Mouse (Mus musculus) bone marrow, adult 2 months (tissue): ENCODE data around the gene Tal1. TPM values are rescaled to one million over a fixed set of nuclear protein-coding genes. Genes with fewer than 3 reads are reported as not detected.
A peak's percentile ranks its signal among the peaks of the same experiment; 100 is the strongest.

Source experiments
- H3K27ac ChIP-seq: fragments of 200-500 bp; 2 replicates; pipeline ENCODE4 v1.5.1; 2012; ENCODE audit warnings: low read depth, mild to moderate bottlenecking, control low read depth, inconsistent platforms, low read length; ENCODE audit not compliant: control insufficient read depth, poor library complexity, insufficient read depth
- H3K4me1 ChIP-seq: fragments of 200-500 bp; 2 replicates; pipeline ENCODE4 v1.6.1; 2011; ENCODE audit warnings: low read length; ENCODE audit not compliant: control insufficient read depth, insufficient read depth
- H3K4me3 ChIP-seq: fragments of 200-500 bp; replicated peaks from 2 replicates; pipeline ENCODE3; 2011; ENCODE audit warnings: mild to moderate bottlenecking, low read depth, low read length, control low read depth; ENCODE audit not compliant: control insufficient read depth
- CTCF ChIP-seq: fragments of 200-500 bp; IDR thresholded peaks from 2 replicates; pipeline ENCODE4 v1.5.1; 2011; ENCODE audit warnings: low read length, control low read depth; ENCODE audit not compliant: control insufficient read depth, insufficient read depth
- POLR2A ChIP-seq: fragments of 200-500 bp; IDR thresholded peaks from 2 replicates; pipeline ENCODE4 v1.6.1; 2011; ENCODE audit warnings: low read depth, mild to moderate bottlenecking, control low read depth, low read length, borderline replicate concordance; ENCODE audit not compliant: control insufficient read depth
- WGBS: fragments of 180-500 bp; shearing (Covaris S2); methylation state at CpG from one replicate; pipeline ENCODE4 v1.1.7; 2018; 5-methylcytosine and 5-hydroxymethylcytosine counted together
- polyA plus RNA-seq: library from polyadenylated mRNA; stranded (reverse); fragments of >200 nt; gene quantifications from 2 replicates; pipeline ENCODE4 v1.2.4, GENCODE M21; 2011; ENCODE audit warnings: low replicate concordance; ENCODE audit not compliant: missing spikeins, insufficient read depth, insufficient read length

The Tal1 gene
- polyA plus RNA-seq, 1 experiment: 68.4 TPM

DNA sequence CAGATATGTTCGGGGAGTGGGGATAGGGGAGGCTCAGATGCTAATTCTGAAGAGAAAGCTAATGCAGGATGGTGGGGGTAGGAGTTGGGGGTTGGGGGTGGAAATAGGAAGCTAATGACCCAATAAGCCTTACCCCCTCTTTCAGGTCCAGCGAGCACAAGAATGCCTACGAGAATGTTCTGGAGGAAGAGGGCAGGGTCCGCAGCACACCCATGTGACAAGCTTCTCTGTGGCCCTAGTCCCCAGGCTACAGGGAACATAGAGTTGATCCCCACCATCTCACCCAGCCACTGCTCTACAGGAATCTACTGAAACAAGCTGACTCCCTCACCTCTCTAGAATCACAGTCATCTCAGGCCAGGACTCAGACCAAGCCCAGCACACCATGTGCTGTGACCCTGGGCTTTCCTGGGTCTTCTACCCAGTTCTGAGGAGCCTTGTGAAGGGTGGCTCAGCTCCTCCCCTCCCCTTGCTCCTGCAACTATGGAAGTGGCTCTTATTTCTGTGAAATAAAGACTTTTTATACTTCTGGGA, 37.2 kb downstream of the Tal1 start:
- WGBS: 77% methylated on average over 4 of the region's 4 CpGs
- TF ChIP-seq CTCF (no peak), POLR2A (no peak)
- Histone ChIP-seq H3K4me3 (no peak overlapping the region), H3K27ac (peak overlapping the region; percentile 42; the same call in 1 of the 2 replicates), H3K4me1 (no peaks in the 10 kb centered on the region; the same call in none of the 2 replicates)

DNA sequence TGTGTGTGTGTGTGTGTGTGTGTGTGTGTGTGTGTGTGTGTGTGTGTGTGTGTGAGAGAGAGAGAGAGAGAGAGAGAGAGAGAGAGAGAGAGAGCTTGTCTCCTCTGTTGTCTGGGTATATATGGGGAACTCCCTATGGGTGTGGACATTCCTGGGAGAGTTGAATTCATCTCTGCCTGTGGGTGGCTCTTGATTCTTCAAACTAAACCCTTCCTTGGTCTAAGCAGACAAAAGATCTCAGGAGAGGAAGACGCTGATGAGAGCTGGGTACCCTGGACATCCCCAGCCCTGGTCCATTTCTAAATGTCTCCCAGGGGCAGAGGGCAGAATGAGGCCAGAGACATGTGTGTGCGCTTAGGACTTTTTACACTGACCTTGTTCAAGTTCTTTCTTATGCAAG, 37.8 kb downstream of the Tal1 start:
- Histone ChIP-seq H3K4me1 (no peaks in the 10 kb centered on the region; the same call in none of the 2 replicates), H3K4me3 (no peak overlapping the region), H3K27ac (peak overlapping the region; percentile 56)
- 76% methylated on average over 2 of the region's 2 CpGs for WGBS
- no peak for TF ChIP-seq POLR2A
- TF ChIP-seq CTCF: no peak

DNA sequence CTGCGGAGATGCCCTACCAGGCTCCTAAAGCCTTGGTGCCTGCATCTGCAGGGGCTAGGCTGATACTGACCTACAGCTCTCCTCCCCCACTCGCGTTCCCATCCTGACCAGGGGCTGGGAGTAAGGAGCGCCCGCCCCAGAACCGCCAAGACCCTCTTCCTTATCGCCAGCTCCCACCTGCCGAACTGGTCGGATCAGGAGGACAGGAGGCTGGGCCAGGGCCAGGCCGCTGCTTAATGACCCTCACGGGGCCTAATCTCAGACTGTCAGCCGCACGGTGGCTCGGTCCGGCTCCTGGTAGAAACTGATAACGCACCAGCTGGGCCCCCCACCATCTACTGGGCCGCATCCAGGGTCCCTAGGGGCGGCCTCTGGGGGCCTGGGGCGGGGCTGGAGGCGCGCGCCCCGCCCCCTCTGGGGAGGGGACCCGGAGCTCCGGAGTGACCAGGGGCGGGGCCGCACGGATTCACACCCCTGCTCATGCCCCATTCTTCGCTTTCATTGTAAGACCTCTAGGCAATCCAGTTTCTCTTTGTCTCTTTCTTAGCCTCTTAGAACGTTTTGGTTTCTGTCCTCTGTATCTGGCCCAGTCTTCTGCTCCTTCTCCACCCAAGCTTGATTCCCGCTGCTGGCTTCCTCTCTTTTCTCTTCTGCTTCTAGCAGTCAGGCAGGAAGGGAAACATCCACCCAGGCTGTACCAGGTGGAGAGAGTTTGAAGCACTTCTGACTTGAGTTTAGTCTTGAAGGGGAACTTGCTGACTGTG, 39.6 kb downstream of the Tal1 start:
- WGBS: 1% methylated on average over 31 of the region's 31 CpGs
- TF ChIP-seq CTCF (no peak), POLR2A (no peak; the same call in 1 of the 2 replicates)
- peak overlapping the region; percentile 68 for H3K27ac ChIP-seq
- H3K4me3 ChIP-seq: peak overlapping the region; percentile 35
- H3K4me1 ChIP-seq: no peaks in the 10 kb centered on the region; the same call in none of the 2 replicates

- no peak for TF ChIP-seq POLR2A
- no peak for TF ChIP-seq CTCF
- Histone ChIP-seq H3K27ac (peak overlapping the region; percentile 68), H3K4me1 (no peaks in the 10 kb centered on the region; the same call in none of the 2 replicates), H3K4me3 (peak overlapping the region; percentile 18)
- WGBS: 3% methylated on average over 11 of the region's 11 CpGs
These were observed 40.4 kb downstream of the Tal1 start for GRCm38 (mm10) chr4:115096435-115097145.

DNA sequence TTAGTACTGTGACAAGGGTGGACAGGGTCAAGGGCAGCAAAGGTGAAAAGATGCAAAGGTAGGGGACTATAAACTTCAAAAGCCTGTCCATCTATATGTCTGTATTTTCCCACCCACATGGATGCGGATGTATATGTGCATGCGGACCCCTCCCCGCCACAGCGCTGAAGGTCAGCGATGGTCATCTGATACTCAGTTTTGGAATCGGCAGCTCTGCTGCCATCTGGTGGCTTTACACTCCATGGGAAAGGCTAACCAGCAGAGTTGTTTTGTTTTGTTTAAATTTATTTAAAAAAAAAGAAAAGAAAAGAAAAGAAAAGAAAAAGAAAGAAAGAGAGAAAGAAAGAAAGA, 40.9 kb downstream of the Tal1 start:
- Histone ChIP-seq H3K4me3 (peak overlapping the region; percentile 17), H3K4me1 (no peaks in the 10 kb centered on the region; the same call in none of the 2 replicates), H3K27ac (peak overlapping the region; percentile 68)
- TF ChIP-seq CTCF (peak; percentile 57), POLR2A (no peak)
- WGBS: 1% methylated on average over 6 of the region's 6 CpGs

- TF ChIP-seq POLR2A (no peak), CTCF (peak; percentile 89)
- WGBS: 63% methylated on average over 6 of the region's 6 CpGs
- H3K4me3 ChIP-seq: no peak overlapping the region
- H3K4me1 ChIP-seq: no peaks in the 10 kb centered on the region
- H3K27ac ChIP-seq: no peak overlapping the region
These were observed 45.5 kb downstream of the Tal1 start for GRCm38 (mm10) chr4:115101682-115102081.

DNA sequence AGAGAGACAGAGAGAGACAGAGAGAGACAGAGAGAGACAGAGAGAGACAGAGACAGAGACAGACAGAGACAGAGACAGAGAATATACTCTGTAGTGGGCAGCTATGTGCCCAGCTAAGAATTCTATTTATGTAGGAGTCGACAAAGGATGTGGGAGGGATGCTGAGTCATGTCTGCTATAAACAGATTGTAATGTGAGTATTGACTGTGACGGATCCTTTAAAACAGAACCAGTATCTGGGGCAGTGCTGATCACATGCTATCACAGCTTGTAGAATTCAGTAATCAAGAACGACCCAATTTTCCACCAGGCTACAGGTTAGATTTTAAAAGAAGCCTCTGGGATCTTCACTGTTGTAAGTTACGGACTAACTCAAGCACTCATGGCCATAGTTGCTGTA, 47.3 kb downstream of the Tal1 start:
- Histone ChIP-seq H3K27ac (no peak overlapping the region), H3K4me3 (no peak overlapping the region), H3K4me1 (no peaks in the 10 kb centered on the region)
- TF ChIP-seq CTCF (no peak), POLR2A (no peak)
- WGBS: 16% methylated on average over 4 of the region's 4 CpGs

DNA sequence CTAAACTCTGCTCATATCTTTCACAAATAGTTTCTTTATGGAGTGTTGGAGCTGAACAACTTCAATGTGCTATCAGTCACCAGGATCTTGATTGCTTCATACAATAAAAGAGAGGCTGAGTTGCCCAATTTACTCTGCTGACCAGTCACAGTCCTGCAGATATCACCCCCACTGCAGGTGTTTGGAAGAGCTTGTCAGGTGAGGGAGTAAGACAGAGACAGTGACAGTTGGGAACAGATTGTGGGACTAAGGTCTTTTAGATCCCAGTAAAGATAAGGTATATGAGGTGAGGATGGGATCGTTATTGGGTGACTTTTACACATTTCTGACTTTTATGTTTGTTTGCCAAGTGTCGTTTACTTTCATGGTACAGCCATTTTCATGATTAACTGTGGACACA, 54.9 kb downstream of the Tal1 start:
- TF ChIP-seq CTCF: no peak
- TF ChIP-seq POLR2A: no peak
- Histone ChIP-seq H3K4me1 (no peaks in the 10 kb centered on the region), H3K4me3 (no peak overlapping the region), H3K27ac (no peak overlapping the region)
- 72% methylated on average over 2 of the region's 2 CpGs for WGBS
